Mouse (Mus musculus) lung, embryonic 14.5 days (tissue): Measurements from ENCODE around the gene Prep. TPM values are rescaled to one million over a fixed set of nuclear protein-coding genes. Genes with fewer than 3 reads are reported as not detected.

Source experiments
- ATAC-seq: fragments of 200-750 bp; cut with Nextera tagmentation; 2 replicates; pipeline ENCODE4 v1.8.0; 2017; ENCODE audit warnings: mild to moderate bottlenecking, moderate TSS enrichment, moderate library complexity; ENCODE audit not compliant: insufficient read depth
- DNase-seq: peaks from one replicate; pipeline ENCODE4 v3.0.0-alpha.2; 2015
- H3K27ac ChIP-seq: fragments of 300-500 bp; sonication (generic); 2 replicates; pipeline ENCODE4 v1.5.1; 2014; ENCODE audit warnings: low read depth, mild to moderate bottlenecking, moderate library complexity
- H3K27me3 ChIP-seq: fragments of 300-500 bp; sonication (generic); 2 replicates; pipeline ENCODE4 v1.6.1; 2014; ENCODE audit warnings: low read length, control low read depth; ENCODE audit not compliant: insufficient read depth
- H3K36me3 ChIP-seq: fragments of 300-500 bp; sonication (generic); 2 replicates; pipeline ENCODE4 v1.6.1; 2014; ENCODE audit warnings: control low read depth; ENCODE audit not compliant: insufficient read depth
- H3K4me1 ChIP-seq: fragments of 300-500 bp; sonication (generic); 2 replicates; pipeline ENCODE4 v1.6.1; 2014; ENCODE audit warnings: antibody characterized with exemption, control low read depth; ENCODE audit not compliant: insufficient read depth
- H3K4me2 ChIP-seq: fragments of 300-500 bp; sonication (generic); 2 replicates; pipeline ENCODE4 v1.6.1; 2014; ENCODE audit warnings: mild to moderate bottlenecking
- H3K4me3 ChIP-seq: fragments of 300-500 bp; sonication (generic); 2 replicates; pipeline ENCODE4 v1.5.1; 2014; ENCODE audit warnings: low read depth, low read length
- H3K9ac ChIP-seq: fragments of 300-500 bp; sonication (generic); 2 replicates; pipeline ENCODE4 v1.6.1; 2014
- H3K9me3 ChIP-seq: fragments of 300-500 bp; sonication (generic); 2 replicates; pipeline ENCODE4 v1.6.1; 2016; ENCODE audit warnings: low read depth, low read length, control low read depth
- CTCF ChIP-seq: IDR thresholded peaks from 2 replicates; pipeline ENCODE4 v1.5.1; 2016; ENCODE audit warnings: antibody characterized with exemption, low read depth
- WGBS: fragments of 180-500 bp; shearing (Covaris S2); extraction: QIAGEN DNeasy Blood & Tissue Kit; methylation state at CpG from one replicate; pipeline ENCODE4 v1.1.7; 2014; 5-methylcytosine and 5-hydroxymethylcytosine counted together
- polyA plus RNA-seq: library from polyadenylated mRNA; unstranded; fragments of >200 nt; fragmentation: Nextera tagmentation; extraction: Ambion mirVana; gene quantifications from 2 replicates; pipeline ENCODE4 v1.2.1, GENCODE M21; 2014

The Prep gene
- polyA plus RNA-seq, 1 experiment from 2014 or later, result 34.6 TPM

GRCm38 (mm10) chr10:45067436-45067925 lies 478 bp downstream of the Prep start:
- H3K4me2 ChIP-seq, result peak overlapping the region; percentile 74
- H3K4me3 ChIP-seq, result peak overlapping the region; percentile 97
- no peaks in the 10 kb centered on the region for H3K9me3 ChIP-seq
- H3K4me1 ChIP-seq, result no peaks in the 10 kb centered on the region; the same call in none of the 2 replicates
- no peak for TF ChIP-seq CTCF
- peaks cover 6% of the 10 kb centered on the region; the same call in 1 of the 2 replicates for H3K36me3 ChIP-seq
- peak; percentile 70 for ATAC-seq
- H3K27me3 ChIP-seq, result no peaks in the 10 kb centered on the region
- H3K9ac ChIP-seq, result peak overlapping the region; percentile 94
- peak; percentile 69 for DNase-seq
- peak overlapping the region; percentile 90 for H3K27ac ChIP-seq
- WGBS, result under 1% methylated on average over 27 of the region's 28 CpGs

GRCm38 (mm10) chr10:45069557-45069956 lies 2.6 kb downstream of the Prep start:
- Histone ChIP-seq H3K9ac (no peak overlapping the region), H3K27me3 (no peaks in the 10 kb centered on the region), H3K9me3 (no peaks in the 10 kb centered on the region), H3K27ac (no peak overlapping the region), H3K4me2 (peak overlapping the region; percentile 74; the same call in 1 of the 2 replicates), H3K4me3 (no peak overlapping the region), H3K36me3 (peaks cover 25% of the 10 kb centered on the region; the same call in 1 of the 2 replicates), H3K4me1 (no peaks in the 10 kb centered on the region; the same call in none of the 2 replicates)
- TF ChIP-seq CTCF, result no peak
- no peak for ATAC-seq
- 60% methylated on average over 6 of the region's 6 CpGs for WGBS
- no peak for DNase-seq

GRCm38 (mm10) chr10:45070362-45070761 lies 3.4 kb downstream of the Prep start:
- 66% methylated on average over 5 of the region's 5 CpGs for WGBS

GRCm38 (mm10) chr10:45070929-45071813 lies 4.2 kb downstream of the Prep start:
- no peaks in the 10 kb centered on the region for H3K27me3 ChIP-seq
- H3K9ac ChIP-seq, result no peak overlapping the region
- no peak for TF ChIP-seq CTCF
- WGBS, result 76% methylated on average over 13 of the region's 13 CpGs
- no peaks in the 10 kb centered on the region; the same call in none of the 2 replicates for H3K4me1 ChIP-seq
- DNase-seq (no peak), ATAC-seq (no peak)
- no peak overlapping the region for H3K27ac ChIP-seq
- no peak overlapping the region for H3K4me3 ChIP-seq
- no peaks in the 10 kb centered on the region for H3K9me3 ChIP-seq
- H3K4me2 ChIP-seq, result no peak overlapping the region
- peaks cover 28% of the 10 kb centered on the region; the same call in 1 of the 2 replicates for H3K36me3 ChIP-seq

More at GRCm38 (mm10) chr10:45070362-45070761, 3.4 kb downstream of the Prep start:
- Histone ChIP-seq H3K27ac (no peak overlapping the region), H3K36me3 (peaks cover 28% of the 10 kb centered on the region; the same call in 1 of the 2 replicates), H3K4me3 (no peak overlapping the region), H3K9me3 (no peaks in the 10 kb centered on the region), H3K27me3 (no peaks in the 10 kb centered on the region), H3K4me2 (no peak overlapping the region), H3K9ac (no peak overlapping the region), H3K4me1 (no peaks in the 10 kb centered on the region; the same call in none of the 2 replicates)
- no peak for TF ChIP-seq CTCF
- ATAC-seq (no peak), DNase-seq (no peak)

- TF ChIP-seq CTCF, result no peak
- Histone ChIP-seq H3K36me3 (peaks cover 28% of the 10 kb centered on the region; the same call in 1 of the 2 replicates), H3K4me3 (no peak overlapping the region), H3K4me2 (no peak overlapping the region), H3K27ac (no peak overlapping the region), H3K9me3 (no peaks in the 10 kb centered on the region), H3K4me1 (no peaks in the 10 kb centered on the region; the same call in none of the 2 replicates), H3K27me3 (no peaks in the 10 kb centered on the region), H3K9ac (no peak overlapping the region)
- 89% methylated on average over 4 of the region's 4 CpGs for WGBS
- DNase-seq (no peak), ATAC-seq (no peak)
Observed at GRCm38 (mm10) chr10:45072339-45072738, 5.3 kb downstream of the Prep start.

GRCm38 (mm10) chr10:45074543-45074942 lies 7.5 kb downstream of the Prep start:
- Histone ChIP-seq H3K27me3 (no peaks in the 10 kb centered on the region), H3K9me3 (no peaks in the 10 kb centered on the region), H3K4me2 (no peak overlapping the region), H3K4me3 (no peak overlapping the region), H3K36me3 (peaks cover 28% of the 10 kb centered on the region; the same call in 1 of the 2 replicates), H3K9ac (no peak overlapping the region), H3K27ac (no peak overlapping the region), H3K4me1 (no peaks in the 10 kb centered on the region; the same call in 1 of the 2 replicates)
- ATAC-seq, result no peak
- 82% methylated on average over 6 of the region's 6 CpGs for WGBS
- no peak for DNase-seq
- no peak for TF ChIP-seq CTCF
